Mouse (Mus musculus) megakaryocyte, embryonic 14.5 days (primary cell): Measurements from ENCODE around the gene Ccdc134.

Experiments used
- FLI1 ChIP-seq: IDR thresholded peaks from 2 replicates; pipeline ENCODE4 v1.6.1; 2012; ENCODE audit warnings: low read length, inconsistent platforms, mixed read lengths
- GATA1 ChIP-seq: IDR thresholded peaks from 3 replicates; pipeline ENCODE4 v1.6.1; 2012; ENCODE audit warnings: mixed read lengths, low read length, inconsistent platforms, borderline replicate concordance

- TF ChIP-seq FLI1: no peak
- no peak for TF ChIP-seq GATA1
These were observed 44.9 kb downstream of the Ccdc134 start for GRCm38 (mm10) chr15:82172648-82173047.
